Mouse (Mus musculus) embryonic fibroblast, embryonic 13.5 days (primary cell): Measurements from ENCODE around the gene Gse1.

Experiments used
- CTCF ChIP-seq: IDR thresholded peaks from 2 replicates; pipeline ENCODE4 v1.5.1; 2011; ENCODE audit warnings: mild to moderate bottlenecking, control low read depth, low read length, moderate library complexity, borderline replicate concordance; ENCODE audit not compliant: insufficient read depth
- POLR2A ChIP-seq: IDR thresholded peaks from 2 replicates; pipeline ENCODE4 v1.6.1; 2011; ENCODE audit warnings: low read depth, mild to moderate bottlenecking, control low read depth, low read length, moderate library complexity

DNA sequence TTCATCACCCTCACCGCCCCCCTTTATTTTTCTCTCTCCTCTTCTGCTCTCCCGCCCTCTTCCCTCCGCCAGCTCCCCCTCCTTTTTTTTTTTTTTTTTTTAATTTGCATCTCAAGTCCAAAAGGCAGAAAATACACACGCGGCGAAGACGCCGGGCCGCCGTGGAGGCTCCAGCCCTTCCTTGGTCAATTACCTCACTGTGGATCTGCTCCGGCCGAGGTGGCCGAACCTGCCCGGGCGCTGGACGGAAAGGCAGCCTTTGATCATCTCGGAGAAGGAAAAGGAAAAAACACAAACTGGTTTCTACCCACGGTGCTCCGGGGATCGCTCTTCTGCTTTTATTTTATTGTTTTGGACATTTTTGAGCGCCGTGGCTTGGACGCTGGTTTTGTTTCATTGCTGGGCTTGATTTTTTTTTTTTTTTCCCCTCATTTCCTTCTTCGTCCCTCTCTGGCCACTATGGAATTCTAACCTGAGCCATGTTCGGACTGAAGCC is 260.4 kb downstream of the Gse1 start:
- no peak for TF ChIP-seq CTCF
- TF ChIP-seq POLR2A, result no peak
